Mouse (Mus musculus) midbrain, embryonic 11.5 days (tissue): Measurements from ENCODE around the gene Ankrd34b. TPM values are rescaled to one million over a fixed set of nuclear protein-coding genes. Genes with fewer than 3 reads are reported as not detected.

Source experiments
- ATAC-seq: fragments of 200-750 bp; cut with Nextera tagmentation; 2 replicates; pipeline ENCODE4 v1.8.0; 2017; ENCODE audit warnings: moderate TSS enrichment, moderate library complexity; ENCODE audit not compliant: low FRiP score
- DNase-seq: peaks from one replicate; pipeline ENCODE4 v3.0.0; 2015; ENCODE audit warnings: low spot score; ENCODE audit errors: missing footprints
- H3K27ac ChIP-seq: fragments of 300-500 bp; sonication (generic); 2 replicates; pipeline ENCODE4 v1.5.1; 2014; ENCODE audit warnings: low read depth, low read length
- H3K27me3 ChIP-seq: fragments of 300-500 bp; sonication (generic); 2 replicates; pipeline ENCODE4 v1.6.1; 2014; ENCODE audit warnings: mild to moderate bottlenecking, low read length, moderate library complexity, mixed read lengths; ENCODE audit not compliant: control insufficient read depth, insufficient read depth
- H3K36me3 ChIP-seq: fragments of 300-500 bp; sonication (generic); 2 replicates; pipeline ENCODE4 v1.6.1; 2014; ENCODE audit warnings: mild to moderate bottlenecking, low read length, moderate library complexity, mixed read lengths; ENCODE audit not compliant: control insufficient read depth, insufficient read depth
- H3K4me1 ChIP-seq: fragments of 300-500 bp; sonication (generic); 2 replicates; pipeline ENCODE4 v1.6.1; 2014; ENCODE audit warnings: low read length; ENCODE audit not compliant: control insufficient read depth, insufficient read depth
- H3K4me2 ChIP-seq: fragments of 300-500 bp; sonication (generic); 2 replicates; pipeline ENCODE4 v1.6.1; 2014; ENCODE audit warnings: mild to moderate bottlenecking, moderate library complexity
- H3K4me3 ChIP-seq: fragments of 300-500 bp; sonication (generic); 2 replicates; pipeline ENCODE4 v1.5.1; 2014; ENCODE audit warnings: low read depth, low read length
- H3K9ac ChIP-seq: fragments of 300-500 bp; sonication (generic); 2 replicates; pipeline ENCODE4 v1.6.1; 2014; ENCODE audit warnings: low read length
- H3K9me3 ChIP-seq: fragments of 300-500 bp; sonication (generic); 2 replicates; pipeline ENCODE4 v1.6.1; 2016; ENCODE audit warnings: low read length; ENCODE audit not compliant: control insufficient read depth
- WGBS: fragments of 180-500 bp; shearing (Covaris S2); extraction: QIAGEN DNeasy Blood & Tissue Kit; methylation state at CpG from one replicate; pipeline ENCODE4 v1.1.7; 2014; 5-methylcytosine and 5-hydroxymethylcytosine counted together
- polyA plus RNA-seq: library from polyadenylated mRNA; unstranded; fragments of >200 nt; fragmentation: Nextera tagmentation; extraction: Ambion mirVana; gene quantifications from 2 replicates; pipeline ENCODE4 v1.2.1, GENCODE M21; 2014

The Ankrd34b gene
- polyA plus RNA-seq, 1 experiment from 2014 or later = 0.15 TPM

GRCm38 (mm10) chr13:92483348-92483747, 57.7 kb downstream of the Ankrd34b start:
- 7% methylated on average over 3 of the region's 3 CpGs for WGBS
- Histone ChIP-seq H3K9me3 (no peaks in the 10 kb centered on the region), H3K27ac (no peak overlapping the region), H3K9ac (peak overlapping the region; percentile 62), H3K27me3 (no peaks in the 10 kb centered on the region), H3K4me3 (peak overlapping the region; percentile 39), H3K4me2 (peak overlapping the region; percentile 67), H3K36me3 (no peaks in the 10 kb centered on the region), H3K4me1 (no peaks in the 10 kb centered on the region; the same call in 1 of the 2 replicates)
- ATAC-seq (peak; percentile 68), DNase-seq (peak; percentile 90)

DNA sequence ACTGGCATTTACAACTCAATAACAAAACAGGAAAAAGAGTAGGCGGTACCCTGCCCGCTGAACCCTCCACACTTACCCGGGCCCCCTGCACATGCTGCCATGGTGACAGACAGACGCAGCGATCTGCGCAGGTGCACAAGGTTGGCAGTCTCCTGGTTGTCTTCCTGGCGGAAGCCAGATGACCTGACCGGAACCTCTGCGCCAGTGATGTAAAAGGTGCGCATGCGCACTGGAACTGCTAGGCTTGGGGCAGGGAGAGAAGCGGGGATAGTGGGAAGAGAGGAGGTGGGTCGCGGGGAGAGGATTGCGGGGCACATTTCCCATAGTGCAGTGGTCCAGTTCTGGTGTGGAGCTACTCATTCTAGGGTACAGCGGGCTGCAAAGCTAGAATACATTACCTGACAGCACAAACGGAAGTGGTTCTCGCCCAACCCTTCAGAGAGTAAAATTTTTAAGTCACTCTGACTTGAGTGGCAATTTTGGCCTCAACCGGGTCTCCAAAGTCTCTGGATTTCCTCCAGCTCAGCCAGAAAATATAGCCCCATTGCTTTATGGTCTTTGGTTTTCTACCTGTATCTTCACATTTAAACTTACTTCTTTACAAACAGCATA, 58.3 kb downstream of the Ankrd34b start, which contains the start of gene Fam151b:
TSS of gene Fam151b (minus strand) at position 164 of the 612 bp plus-strand sequence.
- 7% methylated on average over 19 of the region's 19 CpGs for WGBS
- Histone ChIP-seq H3K4me2 (peak within 1 kb of the TSS; percentile 67), H3K36me3 (no peaks in the 10 kb centered on the region), H3K4me3 (peak within 1 kb of the TSS; percentile 39), H3K4me1 (no peaks in the 10 kb centered on the region; the same call in 1 of the 2 replicates), H3K27me3 (no peaks in the 10 kb centered on the region), H3K27ac (no peak within 1 kb of the TSS), H3K9me3 (no peaks in the 10 kb centered on the region), H3K9ac (peak within 1 kb of the TSS; percentile 62)
- ATAC-seq = peak; percentile 100
- DNase-seq = peak; percentile 98

GRCm38 (mm10) chr13:92490817-92491216, 65.1 kb downstream of the Ankrd34b start:
- Histone ChIP-seq H3K4me1 (no peaks in the 10 kb centered on the region), H3K4me3 (no peak overlapping the region), H3K9ac (no peak overlapping the region), H3K4me2 (no peak overlapping the region), H3K27ac (no peak overlapping the region), H3K9me3 (no peaks in the 10 kb centered on the region), H3K36me3 (no peaks in the 10 kb centered on the region), H3K27me3 (no peaks in the 10 kb centered on the region)
- ATAC-seq (no peak), DNase-seq (no peak)
- WGBS = 83% methylated on average over 4 of the region's 4 CpGs

Other genes with a start within 250 kb of the Ankrd34b start
- gene Gm20379, start 119.9 kb upstream of the Ankrd34b start, polyA plus RNA-seq = 0.74 and 0.80 TPM in 2 replicates
- 25.3 and 25.8 TPM in 2 replicates for gene Dhfr, start 71.2 kb upstream of the Ankrd34b start, polyA plus RNA-seq
- 35.3 and 41.2 TPM in 2 replicates for gene Msh3, start 70.9 kb upstream of the Ankrd34b start, polyA plus RNA-seq
- gene Fam151b, start 58.1 kb downstream of the Ankrd34b start, polyA plus RNA-seq = 0.18 TPM in 1 of 2 replicates, not detected in the other
- 13.4 and 16.5 TPM in 2 replicates for gene Zfyve16, start 105.0 kb downstream of the Ankrd34b start, polyA plus RNA-seq
- gene Spz1, start 150.3 kb downstream of the Ankrd34b start, polyA plus RNA-seq = not detected in 2 replicates
- gene Serinc5, start 185.2 kb downstream of the Ankrd34b start, polyA plus RNA-seq = 9.0 and 9.7 TPM in 2 replicates